Mouse (Mus musculus): Measurements from ENCODE around the gene Npm1. TPM values are rescaled to one million over a fixed set of nuclear protein-coding genes. Genes with fewer than 3 reads are reported as not detected.

Gene Npm1
- polyA plus RNA-seq (2016; fragmentation: Nextera tagmentation; extraction: Ambion mirVana) = 966 and 967 TPM in 2 replicates

GRCm38 (mm10) chr11:33162998-33163506 lies at the start of gene Npm1:
TSS of gene Npm1 (minus strand) at chr11:33163206.
- Histone ChIP-seq H3K4me1 (peaks cover 34% of the 10 kb centered on the region), H3K27ac (peak within 1 kb of the TSS; percentile 92), H3K4me2 (peak within 1 kb of the TSS; percentile 90), H3K4me3 (peak within 1 kb of the TSS; percentile 76), H3K27me3 (replicated peaks) (peaks cover 9% of the 10 kb centered on the region), H3K36me3 (peaks cover 34% of the 10 kb centered on the region), H3K9ac (peak within 1 kb of the TSS; percentile 87), H3K9me3 (replicated peaks) (no peaks in the 10 kb centered on the region)
- WGBS (ENCODE audit: insufficient replicate concordance) = 3% methylated on average over 49 of the region's 49 CpGs
- peak; percentile 95 for ATAC-seq

GRCm38 (mm10) chr11:33207411-33207810 lies 44.4 kb upstream of the Npm1 start:
- Histone ChIP-seq H3K27me3 (replicated peaks) (peaks cover 75% of the 10 kb centered on the region), H3K4me2 (no peak overlapping the region), H3K36me3 (no peaks in the 10 kb centered on the region), H3K4me3 (no peak overlapping the region), H3K4me1 (peaks cover 8% of the 10 kb centered on the region; the same call in 1 of the 2 replicates), H3K9ac (no peak overlapping the region), H3K27ac (no peak overlapping the region), H3K9me3 (replicated peaks) (no peaks in the 10 kb centered on the region)
- 53% methylated on average over 2 of the region's 2 CpGs for whole genome bisulfite sequencing (ENCODE audit: insufficient replicate concordance)
- ATAC-seq = no peak

GRCm38 (mm10) chr11:33204966-33205365 lies 42.0 kb upstream of the Npm1 start:
- no peak overlapping the region for H3K4me2 ChIP-seq
- H3K9me3 ChIP-seq (replicated peaks) = no peaks in the 10 kb centered on the region
- no peak for ATAC-seq
- peaks cover 89% of the 10 kb centered on the region for H3K27me3 ChIP-seq (replicated peaks)
- H3K9ac ChIP-seq = no peak overlapping the region
- no peak overlapping the region for H3K27ac ChIP-seq
- H3K36me3 ChIP-seq = no peaks in the 10 kb centered on the region
- peaks cover 22% of the 10 kb centered on the region for H3K4me1 ChIP-seq
- H3K4me3 ChIP-seq = no peak overlapping the region
- WGBS (ENCODE audit: insufficient replicate concordance) = 20% methylated on average over 3 of the region's 3 CpGs

- ATAC-seq = no peak
Observed at GRCm38 (mm10) chr11:33204329-33204705, 41.3 kb upstream of the Npm1 start.

DNA sequence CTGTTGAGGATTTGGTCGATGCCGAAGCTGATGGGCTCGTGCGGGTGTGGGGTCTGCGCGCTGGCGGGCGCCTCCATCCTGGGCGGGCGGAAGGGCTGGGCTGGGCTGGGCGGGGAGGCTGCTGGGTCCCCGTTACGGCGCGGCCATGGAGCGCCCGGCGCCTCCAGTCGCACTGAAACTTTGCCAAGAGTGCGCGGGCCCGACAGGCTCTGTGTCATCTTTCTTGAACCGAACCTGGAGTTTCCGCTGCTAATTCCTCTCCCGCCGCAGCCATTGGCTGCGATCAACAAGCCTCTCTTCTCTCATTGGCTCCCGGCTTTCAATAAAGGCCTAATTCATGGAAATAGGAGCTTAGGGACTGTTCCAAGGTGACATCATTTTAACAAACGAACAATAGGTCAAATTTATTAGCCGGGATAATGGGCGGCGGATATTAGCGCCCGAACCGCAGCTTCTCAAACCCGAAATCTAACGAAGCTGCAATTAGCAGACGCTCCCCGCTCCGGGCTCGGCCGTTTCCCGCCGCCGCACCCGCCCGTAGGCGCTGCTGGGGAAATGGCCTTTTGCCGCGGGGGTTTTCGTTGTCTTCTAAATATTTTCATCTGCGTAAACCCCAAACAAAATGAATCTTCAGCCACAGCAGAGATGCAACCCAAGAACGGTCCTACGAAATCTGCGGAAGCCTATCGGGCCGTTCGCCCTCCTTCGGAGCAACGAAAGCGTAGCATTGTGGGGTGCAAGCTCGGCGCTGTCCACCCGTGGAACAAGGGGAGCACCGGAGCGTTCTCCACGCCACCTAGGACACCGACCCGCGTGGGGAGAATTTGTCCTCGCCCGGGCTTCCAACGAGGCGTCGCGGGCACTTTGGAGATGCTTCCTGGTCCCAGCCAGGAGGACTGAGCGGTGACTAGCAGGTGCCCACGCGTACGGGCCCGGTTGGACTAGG lies 40.6 kb upstream of the Npm1 start, which contains the start of gene Tlx3:
Gene Tlx3, minus strand, starts transcription at position 207 of the 946 bp plus-strand sequence.
- ATAC-seq = no peak

More at GRCm38 (mm10) chr11:33204329-33204705, 41.3 kb upstream of the Npm1 start:
- under 1% methylated on average over 18 of the region's 18 CpGs for WGBS (ENCODE audit: insufficient replicate concordance)
- Histone ChIP-seq H3K4me2 (no peak overlapping the region), H3K4me1 (peaks cover 23% of the 10 kb centered on the region), H3K4me3 (no peak overlapping the region), H3K27me3 (replicated peaks) (peaks cover 96% of the 10 kb centered on the region), H3K9ac (no peak overlapping the region), H3K36me3 (no peaks in the 10 kb centered on the region), H3K9me3 (replicated peaks) (no peaks in the 10 kb centered on the region), H3K27ac (no peak overlapping the region)

GRCm38 (mm10) chr11:33202972-33203371 lies 40.0 kb upstream of the Npm1 start:
- ATAC-seq = no peak
- WGBS (ENCODE audit: insufficient replicate concordance) = 2% methylated on average over 42 of the region's 47 CpGs

More for the DNA sequence above, 40.6 kb upstream of the Npm1 start, which contains the start of gene Tlx3:
- WGBS (ENCODE audit: insufficient replicate concordance) = 1% methylated on average over 74 of the region's 81 CpGs
- no peak within 1 kb of the TSS for H3K27ac ChIP-seq
- no peak within 1 kb of the TSS for H3K9ac ChIP-seq
- peak within 1 kb of the TSS; percentile 51 for H3K4me2 ChIP-seq
- H3K9me3 ChIP-seq (replicated peaks) = no peaks in the 10 kb centered on the region
- no peaks in the 10 kb centered on the region for H3K36me3 ChIP-seq
- H3K27me3 ChIP-seq (replicated peaks) = peaks cover 100% of the 10 kb centered on the region
- H3K4me3 ChIP-seq = peak within 1 kb of the TSS; percentile 35
- H3K4me1 ChIP-seq = peaks cover 23% of the 10 kb centered on the region

GRCm38 (mm10) chr11:33202296-33202695 lies 39.3 kb upstream of the Npm1 start:
- no peak overlapping the region for H3K4me3 ChIP-seq
- H3K27ac ChIP-seq = no peak overlapping the region
- H3K9me3 ChIP-seq (replicated peaks) = no peaks in the 10 kb centered on the region
- no peak overlapping the region for H3K9ac ChIP-seq
- peaks cover 23% of the 10 kb centered on the region for H3K4me1 ChIP-seq
- ATAC-seq = no peak
- H3K4me2 ChIP-seq = no peak overlapping the region
- H3K27me3 ChIP-seq (replicated peaks) = peaks cover 100% of the 10 kb centered on the region
- 3% methylated on average over 37 of the region's 37 CpGs for WGBS (ENCODE audit: insufficient replicate concordance)
- H3K36me3 ChIP-seq = no peaks in the 10 kb centered on the region

More at GRCm38 (mm10) chr11:33202972-33203371, 40.0 kb upstream of the Npm1 start:
- H3K4me1 ChIP-seq = peaks cover 23% of the 10 kb centered on the region
- H3K27me3 ChIP-seq (replicated peaks) = peaks cover 100% of the 10 kb centered on the region
- peak overlapping the region; percentile 35 for H3K4me3 ChIP-seq
- no peaks in the 10 kb centered on the region for H3K36me3 ChIP-seq
- H3K27ac ChIP-seq = no peak overlapping the region
- H3K9ac ChIP-seq = no peak overlapping the region
- no peaks in the 10 kb centered on the region for H3K9me3 ChIP-seq (replicated peaks)
- peak overlapping the region; percentile 51 for H3K4me2 ChIP-seq

DNA sequence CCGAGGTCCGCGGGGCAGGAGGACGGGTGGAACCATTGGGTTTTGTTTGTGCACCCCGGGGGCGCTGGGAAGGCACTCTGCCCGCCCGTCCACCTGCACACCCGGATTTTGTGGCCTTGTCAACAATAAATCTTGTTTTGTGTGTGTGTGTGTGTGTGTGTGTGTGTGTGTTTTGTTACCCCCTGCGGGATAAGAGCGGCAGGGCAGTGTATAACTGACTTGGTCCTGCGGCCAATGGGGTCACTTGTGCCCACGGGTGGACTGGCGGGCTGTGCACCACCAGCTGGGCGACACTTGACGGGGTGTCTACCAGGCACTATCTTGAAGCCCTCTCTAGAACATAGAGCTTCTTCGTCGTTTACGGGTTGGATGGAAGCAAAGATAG lies 38.6 kb upstream of the Npm1 start:
- Histone ChIP-seq H3K4me2 (peak overlapping the region; percentile 47), H3K4me3 (no peak overlapping the region)

GRCm38 (mm10) chr11:33200764-33201625 lies 38.0 kb upstream of the Npm1 start:
- Histone ChIP-seq H3K4me2 (peak overlapping the region; percentile 47), H3K4me3 (peak overlapping the region; percentile 24), H3K27ac (no peak overlapping the region), H3K36me3 (no peaks in the 10 kb centered on the region), H3K4me1 (peaks cover 23% of the 10 kb centered on the region), H3K27me3 (replicated peaks) (peaks cover 100% of the 10 kb centered on the region), H3K9me3 (replicated peaks) (no peaks in the 10 kb centered on the region), H3K9ac (no peak overlapping the region)
- 1% methylated on average over 71 of the region's 76 CpGs for WGBS (ENCODE audit: insufficient replicate concordance)
- peak; percentile 16; the same call in 1 of the 2 replicates for ATAC-seq

More for the DNA sequence above, 38.6 kb upstream of the Npm1 start:
- Histone ChIP-seq H3K9ac (no peak overlapping the region), H3K4me1 (peaks cover 23% of the 10 kb centered on the region), H3K27me3 (replicated peaks) (peaks cover 100% of the 10 kb centered on the region), H3K36me3 (no peaks in the 10 kb centered on the region), H3K27ac (no peak overlapping the region), H3K9me3 (replicated peaks) (no peaks in the 10 kb centered on the region)
- no peak for ATAC-seq
- 5% methylated on average over 19 of the region's 19 CpGs for WGBS (ENCODE audit: insufficient replicate concordance)

DNA sequence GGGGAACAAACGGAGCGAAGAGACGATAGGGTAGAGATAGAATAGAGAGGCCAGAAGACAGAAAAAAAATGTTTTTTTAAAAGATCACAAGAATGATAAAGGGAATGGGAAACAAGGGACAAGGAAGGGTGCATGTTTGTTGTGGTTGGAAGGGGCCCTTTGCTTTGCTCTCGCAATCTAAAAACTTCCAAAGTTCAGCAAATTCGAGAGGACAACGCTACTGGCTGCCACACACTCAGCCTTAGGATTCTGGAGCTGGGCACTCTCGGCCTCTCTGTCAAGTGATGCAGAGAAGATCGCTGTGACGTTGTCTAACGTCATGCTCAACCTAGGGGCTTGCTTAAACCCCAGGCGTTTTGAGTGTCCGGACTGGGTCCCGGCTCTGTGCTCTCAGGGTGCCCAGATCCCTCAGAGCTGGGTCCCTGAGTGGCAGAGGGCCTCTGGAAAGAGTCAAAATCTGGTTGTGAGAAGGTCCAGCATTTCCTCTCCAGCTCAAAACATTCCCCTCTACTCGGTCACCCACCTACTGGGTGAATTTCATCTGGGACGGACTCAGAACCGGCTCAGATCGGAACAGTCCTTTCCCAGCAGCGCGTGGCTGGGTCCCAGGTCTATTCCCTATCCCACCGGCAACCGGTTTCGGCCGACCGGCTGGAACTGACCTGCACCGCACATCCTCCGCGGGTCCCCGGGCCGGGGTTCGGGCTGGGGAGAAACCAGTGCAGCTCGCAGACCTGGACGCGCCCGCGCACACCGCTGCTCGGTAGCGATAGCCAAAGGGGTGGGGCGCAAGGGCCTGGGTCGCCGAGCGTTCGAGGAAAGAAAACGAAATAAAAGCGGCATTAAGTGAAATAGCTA lies 37.1 kb upstream of the Npm1 start:
- H3K4me1 ChIP-seq = peaks cover 23% of the 10 kb centered on the region
- no peaks in the 10 kb centered on the region for H3K9me3 ChIP-seq (replicated peaks)
- H3K27me3 ChIP-seq (replicated peaks) = peaks cover 100% of the 10 kb centered on the region
- no peak overlapping the region for H3K27ac ChIP-seq
- H3K9ac ChIP-seq = no peak overlapping the region
- H3K36me3 ChIP-seq = no peaks in the 10 kb centered on the region
- WGBS (ENCODE audit: insufficient replicate concordance) = 3% methylated on average over 45 of the region's 45 CpGs
- peak overlapping the region; percentile 47 for H3K4me2 ChIP-seq
- ATAC-seq = no peak
- peak overlapping the region; percentile 24; the same call in 1 of the 2 replicates for H3K4me3 ChIP-seq

DNA sequence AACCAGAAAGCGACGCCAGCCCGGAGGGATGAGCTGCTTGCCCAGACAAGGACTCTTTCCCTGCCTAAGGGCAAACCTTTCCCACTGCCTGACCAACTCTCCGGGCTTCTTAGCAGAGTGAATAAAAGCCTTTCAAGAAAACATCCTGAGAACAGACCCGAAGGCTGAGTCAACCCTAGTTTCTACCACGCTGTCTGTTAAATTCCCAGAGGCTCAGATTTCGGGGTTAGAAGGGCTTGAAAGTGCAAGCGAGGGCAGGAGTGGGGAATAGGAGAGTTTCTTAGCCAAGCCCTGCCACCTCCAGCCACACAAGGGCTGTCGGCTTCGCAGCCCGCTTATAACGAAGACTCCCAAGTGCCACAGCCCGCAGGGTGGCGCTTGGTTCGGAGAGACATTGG lies 36.1 kb upstream of the Npm1 start:
- Histone ChIP-seq H3K4me3 (no peak overlapping the region), H3K4me1 (peaks cover 23% of the 10 kb centered on the region), H3K36me3 (no peaks in the 10 kb centered on the region), H3K27me3 (replicated peaks) (peaks cover 98% of the 10 kb centered on the region), H3K27ac (no peak overlapping the region), H3K4me2 (no peak overlapping the region), H3K9ac (no peak overlapping the region), H3K9me3 (replicated peaks) (no peaks in the 10 kb centered on the region)
- ATAC-seq = no peak
- WGBS (ENCODE audit: insufficient replicate concordance) = 4% methylated on average over 15 of the region's 15 CpGs

Data from liver, embryonic 12.5 days (tissue).